ENCODE assay signal across 21 mouse cellular contexts in genomic region chr16:85067254-85067893, GRCm38 (mm10).
A peak's percentile ranks its signal among the peaks of the same experiment; 100 is the strongest.
DNase-seq lines count a peak whose midpoint lies in the region; TF ChIP-seq lines count a peak whose summit lies in the region.
"Had no signal": no experiment of that assay in that cellular context is flagged by ENCODE, and none has a peak within 500 bp of the region (broad histone marks: within the 10 kb centered on the region; RNA-seq: fewer than 3 reads in every experiment).

No protein-coding gene starts in this region.

- no peaks in the 10 kb centered on the region for H3K27me3 ChIP-seq in cerebellum, adult 2 months (ENCODE audit: control insufficient read depth, insufficient read depth, low read length)
- H3K27me3 ChIP-seq: limb, embryonic 12.5 days; liver, embryonic 13.5 days; neural tube, embryonic 15.5 days had no signal

- intact Hi-C loops in gastrocnemius, adult 2 months (cut with DNase I), result no loop called here
- intact Hi-C loops in gastrocnemius, postnatal 36 days (cut with DNase I), result loop anchor here (10.0 kb wide), 1 partner anchor 107 kb away; the partner anchor contains the start of gene App

- TF ChIP-seq CTCF in gastrocnemius, adult 2 months (IDR thresholded peaks at IDR 0.05), result no peak
- TF ChIP-seq CTCF in layer of hippocampus, adult 2 months (conservative IDR thresholded peaks at IDR 0.05), result no peak
- TF ChIP-seq CTCF in cerebellum, adult 2 months (IDR thresholded peaks at IDR 0.05; ENCODE audit: borderline replicate concordance, insufficient read depth, low read depth, low read length), result no peak

- DNase-seq in gastrocnemius, adult 2 months, result no peak
- no peak for DNase-seq in gastrocnemius, postnatal 36 days
- DNase-seq in layer of hippocampus, adult 2 months (ENCODE audit: low spot score in 2 of 2), result no peak
- DNase-seq in layer of hippocampus, postnatal 10 days (ENCODE audit: low spot score in 2 of 2), result no peak
- peak; percentile 89 for DNase-seq in brain, adult 2 months (ENCODE audit: low read depth, low spot score)
- peak; percentile 62 to 83 for DNase-seq in cerebellum, adult 2 months
- DNase-seq in frontal cortex, postnatal 10 days (ENCODE audit: low spot score in 2 of 2), result no peak
- DNase-seq in kidney, adult 18-20 months, result no peak
- DNase-seq: adrenal gland, postnatal 14 days; B cell, adult 2 months; kidney, adult 11 months; kidney, postnatal 14 days; liver, embryonic 13.5 days; midbrain, embryonic 14.5 days; right cerebral cortex, postnatal 25 days; thymus, postnatal 14 days had no signal

- H3K4me1 ChIP-seq in cerebellum, adult 2 months (ENCODE audit: control insufficient read depth, insufficient read depth, low read length), result peaks cover 22% of the 10 kb centered on the region
- H3K4me1 ChIP-seq: forebrain, embryonic 10.5 days; limb, embryonic 12.5 days; liver, embryonic 13.5 days had no signal

- no peak for TF ChIP-seq POLR2A in cerebellum, adult 2 months (IDR thresholded peaks at IDR 0.05; ENCODE audit: borderline replicate concordance, insufficient read depth, low read length)

- 22% methylated on average over 13 of the region's 13 CpGs for WGBS in cerebellum, adult 2 months

- peak overlapping the region; percentile 17; the same call in 1 of the 2 replicates for H3K4me3 ChIP-seq in gastrocnemius, adult 2 months
- no peak overlapping the region for H3K4me3 ChIP-seq in layer of hippocampus, adult 2 months
- no peak overlapping the region for H3K4me3 ChIP-seq in cerebellum, adult 2 months (replicated peaks; ENCODE audit: insufficient read depth, low read depth, low read length)
- H3K4me3 ChIP-seq: forebrain, embryonic 10.5 days; heart, embryonic 10.5 days; limb, embryonic 12.5 days; liver, embryonic 13.5 days; myocyte; neural tube, embryonic 15.5 days had no signal

- peak overlapping the region; percentile 70 for H3K27ac ChIP-seq in gastrocnemius, adult 2 months
- H3K27ac ChIP-seq in layer of hippocampus, adult 2 months, result peak overlapping the region; percentile 64
- H3K27ac ChIP-seq in cerebellum, adult 2 months (ENCODE audit: insufficient read depth, low read length), result peak overlapping the region; percentile 84
- H3K27ac ChIP-seq: forebrain, embryonic 10.5 days; heart, embryonic 10.5 days; limb, embryonic 12.5 days; liver, embryonic 13.5 days; neural tube, embryonic 15.5 days had no signal

Comparison
In these comparisons a context has a peak if more than half of its experiments do, and no peak if none do; other contexts are left out.
1. DNase-seq: peak in brain, adult 2 months (single experiment) and cerebellum, adult 2 months (2 of 2); none in gastrocnemius, adult 2 months (single experiment), gastrocnemius, postnatal 36 days (0 of 2), layer of hippocampus, adult 2 months (0 of 2), layer of hippocampus, postnatal 10 days (0 of 2), frontal cortex, postnatal 10 days (0 of 2) and kidney, adult 18-20 months (single experiment).
2. Peak in every context shown above with its lines, with median percentiles within 50 percentile points of each other: H3K27ac ChIP-seq.